Mouse (Mus musculus): Measurements from ENCODE around the gene Pgd. TPM values are rescaled to one million over a fixed set of nuclear protein-coding genes. Genes with fewer than 3 reads are reported as not detected.

Gene Pgd
- polyA plus RNA-seq, 1 experiment = 162 TPM

DNA sequence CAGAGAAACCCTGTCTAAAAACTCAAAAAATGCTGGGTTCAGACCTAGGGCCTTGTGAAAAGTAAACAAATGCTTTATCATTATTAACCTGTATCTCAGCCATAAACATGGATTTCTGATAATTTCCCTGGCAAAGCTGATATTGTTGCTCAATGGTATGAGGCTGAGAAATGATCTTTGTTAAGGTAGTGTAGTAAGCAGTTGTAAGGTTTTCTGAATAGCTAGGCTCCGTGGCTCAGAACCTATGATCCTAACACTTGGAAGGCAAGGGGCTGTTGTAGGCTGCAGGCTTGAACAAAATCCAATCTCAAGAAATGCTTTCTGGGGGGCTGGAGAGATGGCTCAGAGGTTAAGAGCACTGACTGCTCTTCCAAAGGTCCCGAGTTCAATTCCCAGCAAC lies 22.0 kb upstream of the Pgd start:
- H3K36me3 ChIP-seq (ENCODE audit: control insufficient read depth, insufficient read depth) = peaks cover 61% of the 10 kb centered on the region
- H3K4me3 ChIP-seq = no peak overlapping the region
- H3K79me2 ChIP-seq (ENCODE audit: control insufficient read depth, insufficient read depth) = no peaks in the 10 kb centered on the region
- no peak overlapping the region for H3ac ChIP-seq (ENCODE audit: control insufficient read depth, insufficient read length)
- TF ChIP-seq MYOG (IDR thresholded peaks at IDR 0.05; ENCODE audit: control insufficient read depth in 1 of 3, insufficient read depth in 1 of 3, insufficient read length in 2 of 3, low read depth in 2 of 3) = no peak
- no peak overlapping the region for H3K4me2 ChIP-seq (ENCODE audit: low read depth)
- H3K27me3 ChIP-seq (ENCODE audit: control insufficient read depth, insufficient read depth, insufficient read length) = no peaks in the 10 kb centered on the region

DNA sequence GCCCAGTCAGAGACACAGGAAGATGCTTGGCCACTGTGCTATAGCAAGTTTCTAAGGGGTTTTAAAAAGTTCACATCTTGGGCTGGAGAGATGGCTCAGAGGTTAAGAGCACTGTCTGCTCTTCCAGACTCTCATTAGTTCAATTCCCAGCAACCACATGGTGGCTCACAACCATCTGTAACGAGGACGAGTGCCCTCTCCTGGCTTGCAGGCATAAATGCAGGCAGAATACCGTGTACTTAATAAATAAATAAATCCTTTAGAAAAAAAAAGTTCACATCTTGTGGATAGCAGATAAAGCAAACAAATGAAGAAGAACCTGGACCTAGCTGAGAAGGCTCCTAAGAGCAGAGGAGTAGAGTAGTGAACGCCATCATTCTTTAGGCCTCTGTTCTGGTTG lies 16.2 kb upstream of the Pgd start:
- Histone ChIP-seq H3K36me3 (ENCODE audit: control insufficient read depth, insufficient read depth) (peaks cover 52% of the 10 kb centered on the region), H3K27me3 (ENCODE audit: control insufficient read depth, insufficient read depth, insufficient read length) (no peaks in the 10 kb centered on the region), H3ac (ENCODE audit: control insufficient read depth, insufficient read length) (no peak overlapping the region), H3K4me2 (ENCODE audit: low read depth) (no peak overlapping the region), H3K4me3 (no peak overlapping the region), H3K79me2 (ENCODE audit: control insufficient read depth, insufficient read depth) (no peaks in the 10 kb centered on the region)
- no peak for TF ChIP-seq USF1 (IDR thresholded peaks at IDR 0.05; ENCODE audit: low read depth)

DNA sequence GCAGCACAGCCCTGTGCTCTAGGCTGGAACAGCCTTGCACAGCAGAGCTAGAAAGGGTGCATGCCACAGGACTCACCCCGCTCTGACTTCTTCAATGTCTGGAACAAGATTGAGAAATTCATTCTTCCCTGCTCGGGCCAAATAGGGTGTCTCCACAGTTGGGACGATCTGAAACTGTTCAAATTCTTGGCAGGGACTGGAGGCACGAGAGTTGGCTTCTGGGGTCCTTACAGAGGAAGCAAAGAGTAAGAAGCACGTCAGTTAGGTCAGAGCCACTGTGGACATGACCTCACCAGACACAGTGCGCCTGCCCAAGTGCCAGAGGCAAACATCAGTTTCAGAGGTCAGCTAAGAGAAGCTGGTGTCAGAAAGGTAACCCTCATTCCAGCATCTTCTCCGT lies 15.6 kb upstream of the Pgd start:
- Histone ChIP-seq H3K4me2 (ENCODE audit: low read depth) (no peak overlapping the region), H3K36me3 (ENCODE audit: control insufficient read depth, insufficient read depth) (peaks cover 52% of the 10 kb centered on the region), H3K79me2 (ENCODE audit: control insufficient read depth, insufficient read depth) (no peaks in the 10 kb centered on the region), H3K4me3 (no peak overlapping the region), H3ac (ENCODE audit: control insufficient read depth, insufficient read length) (no peak overlapping the region), H3K27me3 (ENCODE audit: control insufficient read depth, insufficient read depth, insufficient read length) (no peaks in the 10 kb centered on the region)
- TF ChIP-seq TCF12 (IDR thresholded peaks at IDR 0.05; ENCODE audit: insufficient read depth, poor library complexity, severe bottlenecking) = no peak
- TF ChIP-seq CEBPB (IDR thresholded peaks at IDR 0.05; ENCODE audit: insufficient read depth, poor library complexity, severe bottlenecking) = no peak
- TF ChIP-seq USF1 (IDR thresholded peaks at IDR 0.05; ENCODE audit: low read depth) = no peak
- no peak for TF ChIP-seq E2F4 (IDR thresholded peaks at IDR 0.05; ENCODE audit: insufficient read depth)
- no peak for TF ChIP-seq MAX (IDR thresholded peaks at IDR 0.05; ENCODE audit: low read depth)
- no peak for TF ChIP-seq POLR2A (IDR thresholded peaks at IDR 0.05; ENCODE audit: insufficient read length, low read depth)
- TF ChIP-seq SRF (IDR thresholded peaks at IDR 0.05; ENCODE audit: control insufficient read depth, insufficient read length, low read depth) = no peak
- TF ChIP-seq REST (IDR thresholded peaks at IDR 0.05; ENCODE audit: insufficient read depth, insufficient read length) = no peak
- TF ChIP-seq MYOG (IDR thresholded peaks at IDR 0.05; ENCODE audit: control insufficient read depth in 1 of 3, insufficient read depth in 1 of 3, insufficient read length in 2 of 3, low read depth in 2 of 3) = no peak
- TF ChIP-seq POLR2AphosphoS2 (IDR thresholded peaks at IDR 0.05; ENCODE audit: insufficient read length, low read depth) = no peak
- TF ChIP-seq MYOD1 (IDR thresholded peaks at IDR 0.05; ENCODE audit: control insufficient read depth in 1 of 3, insufficient read length in 2 of 3, low read depth in 2 of 3) = no peak
- TF ChIP-seq TCF3 (IDR thresholded peaks at IDR 0.05; ENCODE audit: insufficient read length, low read depth) = no peak

DNA sequence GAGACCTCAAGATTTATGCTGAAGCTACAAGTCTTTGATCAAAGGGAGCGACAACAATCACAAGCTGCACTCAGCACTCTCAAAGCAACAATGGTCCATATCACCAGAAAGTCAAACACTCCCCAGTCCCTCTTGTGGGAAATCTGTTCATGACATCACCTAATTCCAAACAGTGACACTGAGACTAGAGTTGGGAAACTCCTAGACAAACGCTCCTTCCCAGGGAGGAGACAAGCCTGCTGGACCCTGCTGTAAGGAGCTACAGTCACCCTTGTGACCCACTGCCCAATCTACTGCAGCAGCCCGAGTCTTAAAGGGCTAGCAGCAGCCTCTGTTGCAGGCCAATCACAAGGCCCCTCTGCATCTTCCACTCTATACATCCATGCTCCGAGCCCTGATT lies 13.0 kb upstream of the Pgd start:
- no peak for TF ChIP-seq E2F4 (IDR thresholded peaks at IDR 0.05; ENCODE audit: insufficient read depth)
- TF ChIP-seq MYOG (IDR thresholded peaks at IDR 0.05; ENCODE audit: control insufficient read depth in 1 of 3, insufficient read depth in 1 of 3, insufficient read length in 2 of 3, low read depth in 2 of 3) = no peak
- TF ChIP-seq MYOD1 (IDR thresholded peaks at IDR 0.05; ENCODE audit: control insufficient read depth in 1 of 3, insufficient read length in 2 of 3, low read depth in 2 of 3) = no peak
- no peak for TF ChIP-seq REST (IDR thresholded peaks at IDR 0.05; ENCODE audit: insufficient read depth, insufficient read length)
- no peak for TF ChIP-seq SRF (IDR thresholded peaks at IDR 0.05; ENCODE audit: control insufficient read depth, insufficient read length, low read depth)
- no peak for TF ChIP-seq TCF3 (IDR thresholded peaks at IDR 0.05; ENCODE audit: insufficient read length, low read depth)
- TF ChIP-seq POLR2AphosphoS2 (IDR thresholded peaks at IDR 0.05; ENCODE audit: insufficient read length, low read depth) = no peak
- no peak for TF ChIP-seq POLR2A (IDR thresholded peaks at IDR 0.05; ENCODE audit: insufficient read length, low read depth)
- TF ChIP-seq MAX (IDR thresholded peaks at IDR 0.05; ENCODE audit: low read depth) = no peak
- no peak for TF ChIP-seq TCF12 (IDR thresholded peaks at IDR 0.05; ENCODE audit: insufficient read depth, poor library complexity, severe bottlenecking)
- TF ChIP-seq USF1 (IDR thresholded peaks at IDR 0.05; ENCODE audit: low read depth) = no peak
- TF ChIP-seq CEBPB (IDR thresholded peaks at IDR 0.05; ENCODE audit: insufficient read depth, poor library complexity, severe bottlenecking) = no peak
- H3K79me2 ChIP-seq (ENCODE audit: control insufficient read depth, insufficient read depth) = no peaks in the 10 kb centered on the region
- H3K36me3 ChIP-seq (ENCODE audit: control insufficient read depth, insufficient read depth) = peaks cover 42% of the 10 kb centered on the region

GRCm38 (mm10) chr4:149179160-149179559 lies 12.6 kb upstream of the Pgd start:
- no peak for TF ChIP-seq TCF12 (IDR thresholded peaks at IDR 0.05; ENCODE audit: insufficient read depth, poor library complexity, severe bottlenecking)
- no peak for TF ChIP-seq MYOG (IDR thresholded peaks at IDR 0.05; ENCODE audit: control insufficient read depth in 1 of 3, insufficient read depth in 1 of 3, insufficient read length in 2 of 3, low read depth in 2 of 3)
- TF ChIP-seq USF1 (IDR thresholded peaks at IDR 0.05; ENCODE audit: low read depth) = no peak
- no peak for TF ChIP-seq MAX (IDR thresholded peaks at IDR 0.05; ENCODE audit: low read depth)
- TF ChIP-seq SRF (IDR thresholded peaks at IDR 0.05; ENCODE audit: control insufficient read depth, insufficient read length, low read depth) = no peak
- TF ChIP-seq E2F4 (IDR thresholded peaks at IDR 0.05; ENCODE audit: insufficient read depth) = no peak
- TF ChIP-seq REST (IDR thresholded peaks at IDR 0.05; ENCODE audit: insufficient read depth, insufficient read length) = no peak
- TF ChIP-seq MYOD1 (IDR thresholded peaks at IDR 0.05; ENCODE audit: control insufficient read depth in 1 of 3, insufficient read length in 2 of 3, low read depth in 2 of 3) = no peak
- no peak for TF ChIP-seq POLR2AphosphoS2 (IDR thresholded peaks at IDR 0.05; ENCODE audit: insufficient read length, low read depth)
- no peak for TF ChIP-seq POLR2A (IDR thresholded peaks at IDR 0.05; ENCODE audit: insufficient read length, low read depth)
- TF ChIP-seq TCF3 (IDR thresholded peaks at IDR 0.05; ENCODE audit: insufficient read length, low read depth) = no peak
- TF ChIP-seq CEBPB (IDR thresholded peaks at IDR 0.05; ENCODE audit: insufficient read depth, poor library complexity, severe bottlenecking) = no peak
- no peak overlapping the region for H3K4me3 ChIP-seq
- H3K27me3 ChIP-seq (ENCODE audit: control insufficient read depth, insufficient read depth, insufficient read length) = no peaks in the 10 kb centered on the region
- no peak overlapping the region for H3ac ChIP-seq (ENCODE audit: control insufficient read depth, insufficient read length)
- no peaks in the 10 kb centered on the region for H3K79me2 ChIP-seq (ENCODE audit: control insufficient read depth, insufficient read depth)
- peaks cover 39% of the 10 kb centered on the region for H3K36me3 ChIP-seq (ENCODE audit: control insufficient read depth, insufficient read depth)
- H3K4me2 ChIP-seq (ENCODE audit: low read depth) = no peak overlapping the region

More for the DNA sequence above, 13.0 kb upstream of the Pgd start:
- Histone ChIP-seq H3K4me2 (ENCODE audit: low read depth) (no peak overlapping the region), H3K4me3 (no peak overlapping the region), H3ac (ENCODE audit: control insufficient read depth, insufficient read length) (no peak overlapping the region), H3K27me3 (ENCODE audit: control insufficient read depth, insufficient read depth, insufficient read length) (no peaks in the 10 kb centered on the region)
